Mouse (Mus musculus) cortical plate, adult 2 months (tissue): ENCODE measurements around the gene Bace1. TPM values are rescaled to one million over a fixed set of nuclear protein-coding genes. Genes with fewer than 3 reads are reported as not detected.

Experiments
- H3K27ac ChIP-seq: fragments of 200-500 bp; 2 replicates; pipeline ENCODE4 v1.5.1; 2012; ENCODE audit warnings: low read length, control low read depth, inconsistent platforms; ENCODE audit not compliant: insufficient read depth
- H3K4me1 ChIP-seq: fragments of 200-500 bp; 2 replicates; pipeline ENCODE4 v1.6.1; 2011; ENCODE audit warnings: low read length; ENCODE audit not compliant: control insufficient read depth, insufficient read depth
- H3K4me3 ChIP-seq: fragments of 200-500 bp; 2 replicates; pipeline ENCODE4 v1.5.1; 2011; ENCODE audit warnings: mild to moderate bottlenecking, low read length, control low read depth; ENCODE audit not compliant: insufficient read depth
- CTCF ChIP-seq: fragments of 200-500 bp; IDR thresholded peaks from 2 replicates; pipeline ENCODE4 v1.5.1; 2011; ENCODE audit warnings: mild to moderate bottlenecking, control low read depth, low read length; ENCODE audit not compliant: insufficient read depth; ENCODE audit errors: extremely low read depth
- POLR2A ChIP-seq: fragments of 200-500 bp; IDR thresholded peaks from 2 replicates; pipeline ENCODE4 v1.6.1; 2011; ENCODE audit warnings: mild to moderate bottlenecking, low read length, control low read depth; ENCODE audit not compliant: insufficient read depth; ENCODE audit errors: extremely low read depth
- polyA plus RNA-seq: library from polyadenylated mRNA; depleted of rRNA; stranded (reverse); fragments of >200 nt; gene quantifications from 2 replicates; pipeline ENCODE4 v1.2.3, GENCODE M21; 2012

The Bace1 gene
- polyA plus RNA-seq, 1 experiment, result 56.2 TPM

DNA sequence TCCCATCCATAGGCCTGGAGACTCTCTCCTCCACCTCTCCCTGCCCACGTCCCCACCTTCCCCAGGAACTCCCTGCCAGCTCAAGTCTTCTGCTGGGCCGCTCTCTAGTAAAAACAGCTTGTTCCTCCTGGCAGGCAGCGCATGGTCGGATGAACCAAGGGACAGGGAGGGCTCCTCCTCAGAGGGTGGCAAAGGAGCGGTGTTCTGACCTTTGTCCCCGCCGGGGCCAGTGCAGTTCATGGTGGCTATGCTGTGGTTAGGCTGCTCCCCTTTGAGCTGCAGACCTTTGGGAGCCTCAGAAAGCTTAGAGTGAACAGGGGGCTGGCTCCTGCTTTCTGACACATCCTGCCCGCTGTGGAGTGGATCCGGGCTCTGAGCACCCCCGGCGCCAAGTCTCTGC, 31.5 kb upstream of the Bace1 start:
- Histone ChIP-seq H3K4me1 (no peaks in the 10 kb centered on the region), H3K4me3 (no peak overlapping the region), H3K27ac (no peak overlapping the region)
- TF ChIP-seq CTCF (no peak), POLR2A (no peak)

DNA sequence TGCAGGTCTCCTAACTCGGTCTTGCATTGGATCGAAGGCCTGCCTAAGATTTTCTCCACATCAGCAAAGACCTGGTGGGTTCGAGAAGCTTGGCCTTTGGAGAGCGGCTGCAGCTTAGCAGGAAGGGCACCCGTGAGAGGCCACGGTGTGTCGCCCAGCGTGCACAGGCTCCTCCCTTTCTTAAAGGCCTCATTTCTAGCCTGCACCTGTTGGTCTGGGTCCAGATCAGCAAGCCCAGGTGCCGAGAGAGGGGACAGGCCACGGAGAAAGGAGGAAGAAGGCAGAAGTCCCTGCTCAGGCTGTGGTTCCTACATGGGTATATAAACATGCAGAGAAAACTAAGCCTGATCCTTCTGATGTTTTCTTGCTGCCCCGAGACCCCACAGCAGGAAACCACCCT, 31.0 kb upstream of the Bace1 start:
- Histone ChIP-seq H3K27ac (no peak overlapping the region), H3K4me1 (no peaks in the 10 kb centered on the region), H3K4me3 (no peak overlapping the region)
- TF ChIP-seq CTCF (no peak), POLR2A (no peak)

DNA sequence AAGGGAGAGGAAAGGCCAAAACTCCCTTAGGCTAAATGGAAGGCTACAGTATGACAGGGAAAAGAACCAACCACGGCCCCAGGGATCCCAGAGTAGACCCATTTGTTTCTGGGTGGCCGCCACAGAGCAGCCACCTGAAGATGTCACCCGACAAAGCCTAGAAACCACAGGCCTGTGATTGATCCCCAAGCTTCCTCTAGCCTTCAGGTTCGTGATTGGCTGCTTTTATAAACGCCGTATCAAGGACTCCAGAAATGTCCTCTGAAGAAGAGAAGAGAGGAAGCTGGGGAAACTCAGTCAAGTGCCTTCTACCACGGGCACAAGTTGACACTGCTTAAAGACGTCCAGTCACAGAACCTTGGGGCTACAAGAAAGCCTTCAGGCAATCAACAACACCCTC, 30.6 kb upstream of the Bace1 start:
- H3K4me3 ChIP-seq, result no peak overlapping the region
- H3K27ac ChIP-seq, result no peak overlapping the region
- no peaks in the 10 kb centered on the region for H3K4me1 ChIP-seq
- TF ChIP-seq CTCF, result no peak
- TF ChIP-seq POLR2A, result no peak

DNA sequence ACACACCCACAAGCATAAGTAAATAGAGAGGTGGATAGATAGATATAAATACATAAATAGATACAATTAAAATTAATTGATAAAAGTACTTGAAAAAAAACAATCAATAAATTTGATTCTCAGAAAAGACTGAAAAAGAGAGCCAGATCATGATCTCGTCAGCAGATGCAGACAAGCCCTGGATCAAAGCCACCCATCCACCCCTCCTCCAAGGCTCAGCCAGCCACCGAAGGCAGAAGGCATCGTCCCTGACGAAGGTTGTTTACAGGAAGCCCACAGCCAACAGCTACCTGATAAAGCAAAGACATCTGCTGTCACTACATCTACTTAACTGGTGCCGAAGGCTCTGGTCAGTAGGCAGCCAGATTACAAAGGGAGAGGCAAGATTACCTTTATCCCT, 26.4 kb upstream of the Bace1 start:
- no peak for TF ChIP-seq POLR2A
- TF ChIP-seq CTCF, result no peak
- no peak overlapping the region for H3K27ac ChIP-seq

DNA sequence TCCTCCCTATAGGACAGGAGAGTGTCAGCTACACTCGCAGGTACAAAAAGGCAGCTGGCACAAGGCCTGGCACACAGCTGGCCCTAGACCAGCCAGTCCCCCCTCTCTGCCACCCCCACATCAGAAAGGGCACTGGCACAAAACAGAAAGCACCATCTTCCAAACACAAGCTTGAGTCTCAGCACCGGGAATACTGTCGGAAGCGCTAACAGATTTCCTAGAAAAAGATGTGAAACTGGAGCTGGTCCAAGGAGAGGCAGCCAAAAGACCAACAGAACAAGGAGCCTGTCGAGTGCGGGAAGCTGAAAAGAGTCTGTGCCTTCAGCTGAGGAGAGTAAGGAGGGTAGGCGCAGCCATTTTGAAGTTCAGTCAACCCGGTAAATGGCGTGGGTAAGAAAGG, 23.3 kb upstream of the Bace1 start:
- Histone ChIP-seq H3K27ac (no peak overlapping the region), H3K4me3 (no peak overlapping the region), H3K4me1 (no peaks in the 10 kb centered on the region)
- TF ChIP-seq CTCF, result no peak
- TF ChIP-seq POLR2A, result no peak

More for the DNA sequence above, 26.4 kb upstream of the Bace1 start:
- Histone ChIP-seq H3K4me3 (no peak overlapping the region), H3K4me1 (no peaks in the 10 kb centered on the region)

DNA sequence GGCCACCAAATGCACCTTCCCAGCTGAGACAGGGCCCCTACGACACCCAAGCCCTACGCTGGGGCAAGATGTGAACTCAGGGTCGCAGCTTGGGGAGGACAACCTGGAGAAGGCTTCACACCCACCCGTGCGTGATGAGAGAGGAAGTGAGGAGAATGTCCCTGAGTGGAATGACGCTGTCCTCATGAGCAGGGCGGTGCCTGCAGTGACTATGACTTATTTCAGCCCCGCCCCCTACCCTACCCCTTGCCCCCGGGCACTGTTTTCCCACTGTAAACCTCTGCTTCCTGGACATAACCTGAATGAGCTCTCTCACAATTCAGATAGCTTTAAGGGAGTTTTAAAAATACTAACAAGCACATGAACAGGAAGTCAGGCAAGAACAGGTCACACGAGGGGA, 22.9 kb upstream of the Bace1 start:
- TF ChIP-seq POLR2A, result no peak
- no peak for TF ChIP-seq CTCF
- Histone ChIP-seq H3K4me3 (no peak overlapping the region), H3K27ac (no peak overlapping the region), H3K4me1 (no peaks in the 10 kb centered on the region)

DNA sequence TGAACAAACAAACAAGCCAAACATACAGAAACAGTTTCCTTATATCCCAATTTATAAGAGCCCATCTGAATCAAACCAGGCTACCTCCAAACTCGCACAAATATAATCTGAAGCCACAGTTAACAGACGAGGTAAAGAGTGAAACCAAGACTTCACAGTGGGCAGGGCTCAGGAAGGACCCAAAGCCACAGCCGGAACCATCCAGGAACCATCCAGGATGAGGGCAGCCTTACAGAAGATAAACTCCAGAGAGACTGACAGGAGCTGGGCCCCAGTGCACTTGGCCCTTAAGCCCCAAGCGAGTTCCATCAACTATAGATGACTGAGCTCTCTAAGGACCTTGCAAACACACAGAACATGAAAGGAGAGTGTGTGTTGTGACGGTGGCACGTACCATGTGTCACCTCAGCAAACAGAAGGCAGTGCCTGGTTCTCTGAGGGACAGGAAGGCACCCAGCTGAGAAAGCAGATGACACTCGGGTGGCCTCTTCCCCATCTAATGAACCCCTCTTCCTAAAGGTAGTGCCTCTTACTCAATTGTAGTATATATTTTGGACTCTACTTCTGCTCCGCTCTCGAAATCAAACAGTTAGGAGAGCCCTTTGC, 19.9 kb upstream of the Bace1 start:
- no peaks in the 10 kb centered on the region for H3K4me1 ChIP-seq
- no peak overlapping the region for H3K4me3 ChIP-seq
- TF ChIP-seq CTCF, result no peak
- no peak for TF ChIP-seq POLR2A
- H3K27ac ChIP-seq, result no peak overlapping the region

DNA sequence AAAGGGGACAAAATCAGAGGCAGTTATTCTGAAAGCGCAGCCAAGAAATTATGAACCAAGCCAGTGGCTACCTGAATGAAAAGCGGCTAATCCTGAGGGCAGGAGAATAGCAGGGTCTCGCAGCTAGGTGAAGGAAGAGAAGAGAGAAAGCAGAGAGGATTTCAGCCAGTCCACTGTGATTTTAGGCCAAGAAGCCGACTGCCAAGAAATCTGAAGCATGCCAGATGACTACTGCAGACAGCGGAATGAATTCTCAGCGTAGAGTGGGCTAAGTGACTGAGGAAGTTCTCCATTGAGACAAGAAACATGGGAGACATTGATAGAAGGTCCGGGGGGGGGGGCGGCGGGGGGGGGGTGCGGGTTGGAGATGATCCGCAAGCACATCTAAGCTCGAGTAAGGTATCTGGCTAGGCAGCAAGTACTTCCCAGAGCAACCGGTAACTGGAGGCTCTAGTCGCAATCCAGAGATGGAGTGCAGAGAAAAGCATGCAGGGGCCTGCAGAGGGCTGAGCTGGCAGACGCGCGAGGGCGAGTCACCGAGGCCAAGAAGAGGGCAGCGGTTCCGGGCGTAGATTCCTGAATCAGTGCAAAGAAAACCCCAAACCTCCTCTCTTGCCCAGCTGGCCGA, 10.6 kb upstream of the Bace1 start:
- Histone ChIP-seq H3K4me1 (no peaks in the 10 kb centered on the region), H3K4me3 (peak overlapping the region; percentile 57), H3K27ac (no peak overlapping the region)
- TF ChIP-seq POLR2A (no peak), CTCF (no peak)

DNA sequence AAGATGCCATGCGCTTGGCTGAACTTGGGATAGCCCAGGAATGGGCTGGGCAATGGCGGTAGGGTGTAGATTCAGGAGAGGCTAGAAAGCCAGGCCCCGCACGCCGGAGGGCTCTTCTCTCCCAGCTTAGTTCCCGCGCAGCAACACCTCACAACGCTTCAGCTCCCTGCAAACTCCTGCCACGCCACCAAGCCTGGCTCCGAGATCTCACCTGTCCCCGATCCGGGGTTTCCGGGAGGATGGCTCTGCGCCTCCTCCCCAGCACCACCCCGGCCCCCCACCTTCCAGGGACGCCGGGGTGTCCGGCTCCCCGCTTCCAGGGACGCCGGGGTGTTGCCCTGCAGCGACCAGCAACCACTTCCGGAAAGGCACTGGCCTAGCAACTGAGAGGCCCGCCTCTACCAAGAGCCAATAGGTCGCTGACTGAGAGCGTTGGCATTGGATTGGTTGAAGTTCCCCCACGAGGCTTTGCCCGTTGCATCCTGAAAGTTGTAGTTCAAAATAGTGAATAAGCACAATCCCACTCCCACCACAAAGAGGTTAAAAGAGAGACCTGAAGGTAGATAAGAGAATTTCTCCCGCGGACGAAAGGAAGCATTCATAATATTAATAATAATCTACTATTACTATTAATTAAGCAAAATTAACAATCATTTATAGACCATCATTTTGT, 10.0 kb upstream of the Bace1 start, which contains the start of gene Cep164:
Gene Cep164 (minus strand): TSS at position 401 of the 673 bp plus-strand sequence.
- TF ChIP-seq CTCF (no peak), POLR2A (no peak)

DNA sequence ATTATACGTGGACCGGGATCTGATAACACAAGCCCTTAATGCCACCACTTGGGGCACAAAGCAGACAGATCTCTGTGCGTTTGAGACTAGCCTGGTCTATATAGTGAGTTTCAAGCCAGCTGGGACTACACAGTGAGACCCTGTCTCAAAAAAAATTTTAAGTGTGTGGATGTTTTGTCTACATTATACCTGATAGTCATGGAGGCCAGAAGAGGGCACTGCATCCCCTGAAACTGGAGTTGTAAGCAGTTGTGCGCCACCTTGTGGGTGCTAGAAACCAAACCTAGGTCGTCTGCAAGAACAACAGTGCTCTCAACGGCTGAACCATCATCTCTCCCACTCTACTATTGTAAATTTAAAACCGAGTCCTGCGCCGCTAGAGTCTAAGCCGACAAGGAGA, 9.3 kb upstream of the Bace1 start:
- TF ChIP-seq CTCF (peak; percentile 77), POLR2A (no peak)
- Histone ChIP-seq H3K4me3 (no peak overlapping the region; the same call in 1 of the 2 replicates), H3K4me1 (no peaks in the 10 kb centered on the region), H3K27ac (no peak overlapping the region)

More for the DNA sequence above, 10.0 kb upstream of the Bace1 start, which contains the start of gene Cep164:
- no peak within 1 kb of the TSS for H3K27ac ChIP-seq
- no peaks in the 10 kb centered on the region for H3K4me1 ChIP-seq
- H3K4me3 ChIP-seq, result peak within 1 kb of the TSS; percentile 57
